Mouse (Mus musculus) C2C12 (cell line): ENCODE data around the gene Ntrk3.

Experiments
- CEBPB ChIP-seq: IDR thresholded peaks from one replicate; pipeline ENCODE4 v1.6.1; 2011; ENCODE audit warnings: low read depth, mild to moderate bottlenecking, control low read depth, moderate library complexity
- CTCF ChIP-seq: IDR thresholded peaks from one replicate; pipeline ENCODE4 v1.5.1; 2011; ENCODE audit not compliant: control insufficient read depth, insufficient read depth, insufficient read length
- MAX ChIP-seq: IDR thresholded peaks from one replicate; pipeline ENCODE4 v1.6.1; 2011; ENCODE audit warnings: mild to moderate bottlenecking, control low read depth
- MYOD1 ChIP-seq: IDR thresholded peaks from one replicate; pipeline ENCODE4 v1.6.1; 2011; ENCODE audit warnings: low read depth; ENCODE audit not compliant: control insufficient read depth, insufficient read length

- TF ChIP-seq MAX (no peak), CTCF (no peak), CEBPB (no peak), MYOD1 (no peak)
Observed at GRCm38 (mm10) chr7:78584499-78584898, 153.3 kb downstream of the Ntrk3 start.
